Mouse (Mus musculus) T-helper 1 cell (primary cell): Measurements from ENCODE around the gene Cdh13.

Source experiments
- in situ Hi-C: fragments of 300-600 bp; cut with MboI, MseI; formaldehyde crosslinking; loops from one replicate; pipeline ENCODE4 v1.15.1; 2025; ENCODE audit warnings: high pct_unique_total_duplicates

Cdh13 gene

DNA sequence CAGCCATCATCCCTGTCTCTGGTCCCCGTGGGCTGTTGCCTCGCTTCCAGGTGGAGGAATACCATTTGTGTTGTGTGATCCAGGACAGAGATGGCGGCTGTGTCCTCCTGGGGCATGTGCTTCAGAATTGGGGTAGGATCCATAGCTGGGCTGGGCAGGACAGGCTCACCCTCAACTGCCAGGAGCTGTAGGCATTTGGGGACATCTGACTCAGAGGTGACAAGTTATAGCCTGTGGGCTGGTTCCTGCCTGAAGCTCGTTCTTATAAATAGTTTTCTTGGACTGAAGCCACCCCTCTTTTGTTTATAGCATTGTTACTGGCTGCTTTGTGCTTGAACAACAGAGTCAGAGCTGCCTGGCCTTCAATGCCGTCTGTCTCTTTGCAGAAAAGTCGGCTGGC lies 6.7 kb downstream of the Cdh13 start:
- in situ Hi-C loops, result loop anchor here (25.0 kb wide), 1 partner anchor 578 kb away; the partner anchor contains the start of gene Hsd17b2

DNA sequence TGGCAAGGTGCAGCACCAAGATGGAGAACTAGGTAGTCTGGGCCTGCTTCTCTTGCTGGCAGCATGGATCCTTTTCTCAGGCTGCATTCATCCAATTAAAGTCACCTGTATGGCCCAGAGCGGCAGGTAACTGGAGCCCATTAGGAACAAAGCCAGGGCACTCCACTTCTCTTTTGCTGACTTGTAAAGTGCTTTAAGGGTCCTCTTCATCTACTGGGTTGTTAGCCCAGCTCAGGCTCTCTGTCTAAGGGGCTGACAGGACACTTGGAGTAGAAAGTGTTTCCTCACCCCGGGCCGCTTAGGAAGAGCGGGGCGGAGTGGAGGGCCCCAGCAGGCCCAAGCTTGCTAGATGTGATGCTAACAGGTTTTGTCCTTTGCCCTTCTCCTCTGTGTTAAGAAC lies 12.9 kb downstream of the Cdh13 start:
- in situ Hi-C loops, result loop anchor here (25.0 kb wide), 1 partner anchor 584 kb away; the partner anchor contains the start of gene Hsd17b2

DNA sequence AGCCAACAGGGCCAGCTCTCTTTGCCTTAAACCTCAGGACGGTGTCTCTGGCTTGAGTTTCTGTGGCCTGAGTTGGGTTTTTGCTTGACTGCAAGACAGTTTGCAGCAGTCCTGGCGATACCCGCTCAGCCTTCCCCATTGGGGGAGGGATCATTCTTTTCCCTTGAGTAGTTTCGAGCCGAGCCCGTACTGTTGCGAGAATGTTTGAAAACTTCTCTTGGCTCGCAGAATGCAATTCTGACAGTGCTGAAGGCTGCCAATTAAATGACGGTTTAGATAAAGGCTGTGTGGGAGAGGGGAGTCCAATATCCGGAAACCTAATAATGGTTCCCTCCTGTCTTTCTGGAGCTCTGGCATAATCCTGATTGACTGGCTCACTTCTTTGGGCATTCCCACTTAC lies 23.4 kb downstream of the Cdh13 start:
- in situ Hi-C loops, result no loop called here

DNA sequence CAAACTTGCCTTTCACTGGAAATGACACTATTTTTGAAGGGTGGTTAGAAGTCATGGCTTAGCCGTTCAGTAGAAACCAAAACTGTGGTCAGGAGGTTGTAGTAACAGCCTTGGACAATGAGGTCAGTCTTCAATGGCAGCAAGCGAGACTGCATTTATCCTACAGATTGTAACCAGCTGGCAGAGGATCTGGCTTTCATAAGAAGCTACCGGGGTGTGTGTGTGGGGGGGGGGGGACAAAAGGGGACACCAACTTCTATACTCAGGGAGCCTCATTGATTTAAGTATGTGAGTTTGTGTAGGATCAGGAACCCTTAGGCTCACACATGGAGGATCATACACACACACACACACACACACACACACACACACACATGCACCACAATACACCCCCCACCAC lies 25.6 kb downstream of the Cdh13 start:
- in situ Hi-C loops, result no loop called here

DNA sequence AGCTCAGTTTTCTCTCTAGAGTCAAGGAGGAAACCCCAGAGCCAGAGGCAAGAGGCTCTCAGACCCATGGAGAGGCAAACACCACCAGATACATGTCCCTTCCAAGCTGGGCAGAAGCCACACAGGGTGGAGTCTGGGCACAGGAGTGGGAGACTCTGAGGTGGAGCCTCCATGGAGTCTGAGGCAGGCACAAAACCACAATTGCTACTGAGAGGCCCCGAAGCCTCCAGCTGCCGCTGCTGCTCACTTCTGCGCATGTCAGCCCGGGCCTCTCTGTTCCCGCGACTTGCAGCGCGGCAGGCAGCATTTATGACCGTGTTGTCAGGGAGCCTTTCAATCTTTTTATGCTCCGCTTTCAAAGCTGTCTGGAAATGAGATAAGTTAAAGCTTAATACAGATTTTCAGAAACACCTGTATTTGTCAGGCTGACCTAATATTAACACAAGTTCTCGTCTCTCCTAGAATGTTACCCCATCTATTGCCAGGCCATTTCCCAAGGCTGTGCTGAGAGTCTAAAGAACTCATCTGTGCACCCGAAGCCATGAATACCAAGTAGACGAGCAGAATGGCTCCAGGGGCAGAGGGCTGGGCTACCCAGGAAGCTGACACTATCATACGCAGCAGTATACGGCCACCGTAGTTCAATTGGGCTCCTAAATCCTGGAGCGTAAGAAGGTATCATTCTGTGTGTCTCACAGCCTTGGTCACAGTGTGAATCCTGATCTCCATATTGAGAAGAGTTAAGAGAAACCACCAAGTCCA lies 30.1 kb downstream of the Cdh13 start:
- in situ Hi-C loops, result no loop called here

DNA sequence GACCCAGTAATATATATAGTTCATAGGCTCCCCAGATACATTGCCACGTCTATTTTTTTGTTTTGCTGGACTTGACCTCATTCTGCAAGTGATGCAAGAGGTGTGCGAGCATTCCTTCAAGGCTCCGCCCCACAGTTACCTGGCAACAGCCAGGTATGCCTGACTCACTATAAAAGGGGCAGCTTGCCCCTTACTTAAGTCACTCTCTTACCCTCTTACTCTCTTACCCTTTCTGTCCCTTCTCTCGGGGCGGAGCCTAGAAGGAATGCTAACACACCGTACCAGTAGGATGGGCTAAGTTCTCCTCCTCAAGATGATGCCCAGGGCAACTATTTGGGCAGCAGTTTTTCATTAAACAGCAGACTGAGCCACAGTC lies 30.6 kb downstream of the Cdh13 start:
- in situ Hi-C loops, result no loop called here

DNA sequence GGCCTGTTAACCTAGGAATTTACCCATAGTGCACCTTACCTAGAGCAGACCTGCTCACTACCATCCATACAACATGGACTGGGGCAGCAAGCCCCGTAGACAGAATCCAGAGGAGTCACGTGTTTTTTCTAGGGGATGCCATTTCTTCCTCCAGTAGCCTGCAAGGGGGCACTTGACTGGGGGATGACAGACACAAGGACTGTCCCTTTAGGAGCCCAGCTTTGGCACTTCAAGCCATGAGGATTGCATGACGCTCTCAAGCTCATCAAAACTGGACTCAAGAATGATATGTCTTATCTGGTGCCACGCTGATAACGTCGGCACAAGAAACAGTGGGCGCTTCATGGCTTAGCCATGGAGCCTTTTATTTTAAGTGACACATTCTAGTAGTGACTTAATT lies 31.4 kb downstream of the Cdh13 start:
- in situ Hi-C loops, result no loop called here

DNA sequence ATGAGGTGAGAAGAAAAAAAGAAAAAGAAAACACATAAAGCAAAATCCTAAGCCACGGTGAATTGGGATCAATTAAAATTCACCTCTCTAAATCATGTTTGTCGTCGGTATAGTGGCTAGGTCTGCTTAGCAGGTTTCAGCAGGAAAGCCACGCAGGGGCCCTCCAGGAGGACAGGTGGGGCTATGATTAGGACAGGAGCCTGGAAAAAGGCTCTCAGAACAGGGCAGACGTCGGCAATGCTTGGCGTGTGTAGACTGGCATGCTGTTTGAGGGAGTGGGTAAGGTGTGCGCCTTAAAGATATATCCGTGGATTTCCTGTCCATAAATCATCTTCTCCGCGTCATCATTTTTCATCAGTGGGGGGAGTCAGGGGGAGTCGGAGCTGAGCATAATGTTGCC lies 32.9 kb downstream of the Cdh13 start:
- in situ Hi-C loops, result no loop called here

DNA sequence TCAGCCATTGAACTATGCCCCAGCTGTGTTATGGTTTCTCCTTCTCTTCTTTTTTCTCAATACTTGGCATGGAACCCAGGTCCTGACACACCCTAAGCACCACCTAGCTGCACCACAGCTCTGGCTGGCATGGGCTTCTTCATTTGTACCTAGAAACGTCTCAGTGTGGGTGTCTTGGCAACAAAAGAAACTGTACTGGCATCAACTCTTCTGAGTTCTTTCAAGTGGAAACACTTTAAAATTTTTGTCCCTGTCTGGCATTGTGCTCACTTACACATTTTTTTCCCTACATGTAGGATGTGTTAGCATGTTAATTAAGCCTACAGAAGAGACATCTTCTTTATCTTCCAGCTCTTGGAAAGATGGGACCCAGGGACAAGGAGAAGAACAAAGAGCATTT lies 37.0 kb downstream of the Cdh13 start:
- in situ Hi-C loops, result no loop called here

DNA sequence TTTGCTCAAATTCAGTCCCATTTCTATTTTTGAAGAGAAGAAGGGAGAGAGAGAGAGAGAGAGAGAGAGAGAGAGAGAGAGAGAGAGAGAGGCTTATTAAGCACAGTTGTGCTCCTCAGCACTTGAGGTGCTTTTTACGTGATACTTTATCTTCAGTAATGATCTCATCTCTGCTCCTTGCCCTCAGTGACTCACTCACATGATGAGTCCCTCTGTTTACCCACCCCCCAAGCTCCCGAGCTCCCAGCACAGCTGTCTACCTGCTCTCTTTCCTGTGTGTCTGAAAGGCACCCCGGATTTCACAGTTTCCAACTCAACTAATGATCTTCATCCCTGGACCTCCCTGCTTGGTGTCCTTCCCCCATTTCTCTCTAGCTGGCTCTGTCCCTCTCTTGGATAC lies 39.9 kb downstream of the Cdh13 start:
- in situ Hi-C loops, result no loop called here

DNA sequence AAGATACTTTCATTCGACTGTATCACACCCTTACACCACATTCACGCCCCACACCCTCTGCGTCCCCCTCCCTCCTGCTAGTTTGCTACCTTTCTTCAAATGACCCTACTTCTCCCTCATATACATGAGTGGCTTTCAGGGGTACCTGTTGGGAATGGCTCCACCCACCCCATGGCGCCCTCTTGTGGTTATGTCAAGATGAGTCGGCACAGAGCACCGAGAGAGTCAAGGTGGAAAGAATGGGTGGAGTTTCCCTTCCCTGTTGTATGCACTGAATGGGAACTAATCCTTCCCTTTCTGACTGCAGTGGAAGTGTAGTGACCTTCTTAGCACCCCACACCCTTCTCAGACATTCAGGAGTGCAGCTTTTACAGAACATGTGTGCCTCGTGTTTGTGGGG lies 51.4 kb downstream of the Cdh13 start:
- in situ Hi-C loops, result no loop called here

DNA sequence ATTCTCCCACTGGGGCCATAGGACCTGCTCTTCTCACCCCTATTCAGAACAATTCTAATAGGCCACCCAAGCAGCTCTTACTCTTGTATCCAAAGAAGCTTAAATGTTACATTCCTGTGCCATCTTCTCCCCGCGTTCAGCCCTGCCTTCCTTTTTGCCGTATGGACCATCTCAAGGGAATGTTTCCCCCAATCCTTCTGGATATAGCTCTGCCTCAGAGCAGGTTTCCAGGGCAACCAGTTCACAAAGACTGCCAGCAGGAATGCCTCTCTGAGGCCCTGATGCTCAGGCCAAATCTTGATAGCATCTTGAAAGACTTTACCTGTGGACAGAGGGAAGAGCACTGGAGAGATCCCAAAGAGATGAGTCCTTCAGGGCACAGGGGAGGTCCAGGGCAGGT lies 56.2 kb downstream of the Cdh13 start:
- in situ Hi-C loops, result no loop called here

DNA sequence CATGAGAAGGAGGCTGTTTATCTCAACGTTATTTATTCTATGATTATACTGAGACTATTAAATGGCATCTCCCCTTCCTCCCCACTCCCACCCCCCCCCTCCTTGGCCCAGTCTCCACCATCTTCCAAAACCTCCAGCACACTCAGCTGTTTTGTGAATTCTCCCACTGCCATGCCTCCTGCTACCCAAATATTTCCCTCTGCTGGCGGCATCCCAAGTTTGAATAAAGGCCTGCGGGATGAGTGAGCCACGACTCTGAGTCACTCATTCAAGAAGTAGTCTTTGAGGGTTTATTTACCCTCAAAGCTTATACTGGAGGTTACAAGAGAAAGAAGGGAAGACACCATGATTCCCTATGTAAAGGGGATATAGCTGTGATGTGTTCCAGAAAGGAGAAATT lies 59.7 kb downstream of the Cdh13 start:
- in situ Hi-C loops, result no loop called here

DNA sequence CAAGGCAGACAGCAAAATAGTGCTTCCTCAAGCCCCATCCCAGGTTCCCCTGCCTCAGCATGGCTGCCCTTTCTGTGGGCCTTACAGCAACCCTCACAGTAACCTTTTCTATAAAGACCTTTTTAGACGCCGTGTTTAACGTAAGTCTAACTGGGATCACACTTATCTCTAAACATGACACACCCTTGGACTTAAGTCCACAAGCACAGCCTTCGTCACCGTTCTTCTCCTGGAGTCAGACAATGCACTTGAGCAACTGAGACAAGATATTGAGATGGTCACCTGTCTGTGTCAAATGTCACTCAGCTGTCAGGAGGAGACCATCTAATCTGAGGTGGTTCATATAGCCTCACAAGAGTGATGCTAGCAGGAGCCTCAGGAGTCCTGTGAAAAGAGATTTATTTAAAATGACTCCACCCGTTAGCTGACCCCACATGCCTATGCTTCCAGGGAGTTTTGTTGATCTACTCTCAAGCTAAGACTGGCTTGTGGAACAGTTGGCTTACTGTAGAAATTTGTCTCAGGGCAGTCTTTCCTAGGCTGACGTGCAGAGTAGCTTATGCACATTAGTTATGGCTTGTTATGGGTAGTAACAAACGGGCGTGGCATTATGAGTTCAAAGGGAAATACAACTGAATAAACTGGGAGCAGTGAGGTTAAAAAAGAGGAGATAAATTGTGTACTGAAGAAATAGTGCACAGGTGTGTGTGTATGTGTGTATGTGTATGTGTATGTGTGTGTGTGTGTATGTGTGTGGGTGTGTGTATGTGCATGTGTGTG lies 65.4 kb downstream of the Cdh13 start:
- in situ Hi-C loops, result no loop called here

DNA sequence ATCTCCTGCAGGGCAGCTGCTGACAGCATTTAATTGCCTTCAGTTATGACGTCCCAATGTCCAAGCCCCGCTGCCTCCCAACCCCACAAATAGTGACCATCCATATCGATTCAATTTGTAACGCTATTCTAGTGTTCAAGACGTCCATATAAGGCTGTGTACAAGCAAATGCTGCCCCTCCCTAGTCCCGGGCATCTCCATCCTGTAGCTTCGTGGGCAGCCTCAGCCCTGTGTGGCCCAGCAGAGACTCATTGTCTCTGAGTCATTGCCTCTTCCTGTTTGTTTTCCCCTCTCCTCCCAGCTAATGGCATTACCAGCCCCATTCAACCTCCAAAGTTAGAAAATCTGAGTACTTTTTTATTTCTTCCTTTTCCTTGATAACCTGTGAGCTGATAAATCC lies 66.6 kb downstream of the Cdh13 start:
- in situ Hi-C loops, result no loop called here

DNA sequence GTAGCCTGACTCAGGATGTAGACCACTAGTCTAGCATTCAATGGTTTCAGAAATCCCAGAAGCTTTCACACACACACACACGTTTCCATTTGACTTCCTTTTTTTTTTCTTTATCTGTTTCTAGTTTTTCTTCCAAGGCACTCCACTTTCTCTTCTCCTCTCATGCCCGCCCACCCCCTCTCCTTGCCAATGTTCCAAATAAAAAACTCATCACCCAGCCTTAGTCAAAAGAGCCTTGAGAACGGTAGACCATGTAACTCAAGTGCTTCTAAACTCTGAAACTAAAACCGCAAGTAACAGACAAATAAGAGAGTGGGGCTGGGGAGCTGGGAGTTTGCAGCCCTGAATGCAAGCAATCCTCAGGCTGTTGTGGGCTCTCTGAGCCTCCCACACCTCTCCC lies 69.5 kb downstream of the Cdh13 start:
- in situ Hi-C loops, result no loop called here

DNA sequence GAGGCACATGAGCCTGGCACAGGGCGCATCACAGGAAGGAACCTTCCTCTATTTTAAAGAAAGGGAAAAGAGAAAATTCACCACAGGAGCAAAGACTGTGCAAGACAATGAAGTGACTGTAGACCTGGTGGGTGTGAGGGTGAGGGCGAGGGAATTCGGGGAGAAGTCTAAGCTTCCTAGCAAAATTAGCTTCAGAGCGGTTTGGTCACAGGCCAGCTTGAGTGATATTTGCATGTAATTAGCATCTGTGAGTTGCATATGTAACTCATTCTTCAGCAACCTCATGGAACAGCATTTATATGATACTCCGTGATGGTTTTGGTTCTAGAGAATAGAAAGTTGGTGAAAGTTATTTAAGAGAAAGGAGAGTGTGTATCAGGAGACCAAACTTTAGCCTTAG lies 73.5 kb downstream of the Cdh13 start:
- in situ Hi-C loops, result no loop called here

DNA sequence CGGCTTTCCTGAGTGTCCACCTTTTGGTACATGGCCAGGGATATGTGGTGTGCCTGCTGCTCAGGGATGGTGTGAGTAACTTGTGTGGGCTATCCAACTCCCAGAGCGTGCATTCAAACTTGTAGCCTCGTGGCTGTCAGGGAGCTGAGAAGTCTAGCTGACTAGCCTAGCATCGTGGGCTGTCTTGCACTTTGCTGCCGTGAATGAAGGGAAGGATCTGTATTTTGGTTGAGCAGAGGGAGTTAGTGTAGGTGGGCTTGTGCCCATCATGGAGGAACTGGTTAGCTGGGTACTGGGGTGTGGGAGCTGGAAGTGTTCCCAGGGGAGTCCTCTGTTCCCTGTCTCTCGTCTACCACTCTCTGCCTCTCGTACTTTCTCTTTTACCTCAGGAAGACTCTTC lies 74.1 kb downstream of the Cdh13 start:
- in situ Hi-C loops, result no loop called here

DNA sequence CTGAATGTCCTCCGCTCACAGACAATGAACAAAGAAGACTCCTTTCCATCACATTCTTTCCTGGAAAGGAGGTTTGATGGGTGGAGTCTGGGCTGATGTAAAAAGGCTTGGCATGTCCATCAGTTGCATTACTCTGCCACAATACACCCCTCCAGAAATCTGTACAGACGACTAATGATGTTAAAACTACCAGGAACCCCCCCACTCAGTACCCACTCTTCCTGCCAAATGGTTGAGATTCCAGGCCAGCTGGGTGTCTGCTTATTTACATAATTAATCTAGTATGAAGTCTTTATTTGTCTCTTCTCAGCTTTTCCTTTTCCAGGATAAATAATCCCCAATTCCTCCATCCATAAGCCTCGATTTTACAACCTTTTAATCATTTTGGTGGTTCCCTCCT lies 80.2 kb downstream of the Cdh13 start:
- in situ Hi-C loops, result no loop called here

DNA sequence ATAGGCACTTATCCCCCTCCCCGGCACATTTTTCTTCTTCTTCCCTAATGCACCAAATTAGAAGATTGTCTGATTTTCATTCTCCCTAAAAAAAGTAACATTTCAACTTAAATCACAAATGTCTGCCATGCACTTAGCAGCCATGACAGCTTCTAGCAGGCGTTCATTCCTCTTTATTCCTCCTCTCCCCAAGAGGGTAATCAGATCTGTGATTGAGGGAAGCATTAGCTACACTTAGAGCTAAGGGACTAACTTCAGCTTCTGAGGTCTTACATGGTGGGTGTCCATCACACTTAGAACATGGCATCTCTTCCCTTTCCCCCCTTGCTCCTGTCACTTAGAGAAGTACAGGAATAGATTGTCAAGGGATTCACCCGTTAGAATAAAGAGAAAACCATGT lies 89.6 kb downstream of the Cdh13 start:
- in situ Hi-C loops, result no loop called here

DNA sequence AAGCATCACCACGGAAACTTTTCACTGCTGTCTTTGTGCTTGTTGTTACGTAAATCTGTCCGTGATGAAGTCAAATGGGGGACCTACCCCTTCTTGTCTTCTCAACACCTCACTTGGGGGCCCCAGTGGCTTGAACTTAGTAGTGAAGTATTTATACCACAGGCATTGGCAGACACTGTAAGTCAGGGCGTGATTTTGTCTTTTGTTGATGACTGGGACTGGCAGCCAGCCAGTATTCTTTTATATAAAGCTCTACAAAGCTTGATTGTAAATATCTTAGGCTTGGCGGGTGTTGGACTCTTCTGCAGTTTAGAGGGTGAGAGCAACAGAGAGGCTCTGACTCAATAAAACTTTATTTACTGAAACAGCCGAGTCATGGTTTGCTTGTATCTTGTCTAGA lies 91.2 kb downstream of the Cdh13 start:
- in situ Hi-C loops, result no loop called here

DNA sequence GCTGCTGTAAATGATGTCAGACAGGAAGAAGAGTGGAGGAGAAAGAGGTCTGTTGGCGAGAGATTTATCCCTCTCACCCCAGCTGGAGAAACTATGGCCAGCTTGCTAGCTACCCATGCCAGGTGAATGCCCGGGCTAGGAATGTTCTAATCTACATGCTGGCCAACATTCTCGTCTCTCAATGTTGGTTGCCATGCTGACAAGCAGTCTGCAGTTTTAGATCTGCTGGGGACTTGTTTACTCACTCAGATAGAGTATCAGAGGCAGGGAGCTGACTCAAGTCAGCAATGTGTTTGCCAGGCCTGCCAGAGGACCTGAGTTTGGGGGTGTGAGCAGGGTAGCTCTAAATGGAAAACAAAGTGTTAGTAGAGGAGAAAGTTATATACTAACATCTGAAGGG lies 93.3 kb downstream of the Cdh13 start:
- in situ Hi-C loops, result no loop called here

DNA sequence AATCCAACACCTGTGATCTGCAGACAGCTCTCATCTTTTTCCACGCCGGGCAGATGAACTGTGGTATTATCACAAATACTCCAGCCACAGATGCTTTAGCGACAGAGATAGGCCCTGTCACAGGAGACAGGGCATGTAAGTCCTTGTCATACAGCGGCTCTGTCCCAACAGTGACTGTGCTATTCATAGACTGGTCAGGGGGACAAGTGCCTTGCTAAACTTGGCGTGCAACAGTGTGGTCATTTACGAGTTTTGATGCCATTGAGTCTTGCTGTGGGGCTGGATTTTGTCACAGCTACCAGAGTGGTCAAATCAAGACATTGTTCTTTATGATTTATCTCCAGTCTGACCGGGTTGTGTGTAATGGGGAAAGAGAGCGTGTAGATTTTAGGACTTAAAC lies 95.5 kb downstream of the Cdh13 start:
- in situ Hi-C loops, result no loop called here
